Mouse (Mus musculus) left cerebral cortex, adult 9 months (tissue): ENCODE data around the gene Runx1.

Source experiments
- DNase-seq, 2 experiments: peaks; one replicate each; pipeline ENCODE4 v3.0.0; 2022; ENCODE audit warnings: low spot score in 2 of 2

Gene Runx1

DNA sequence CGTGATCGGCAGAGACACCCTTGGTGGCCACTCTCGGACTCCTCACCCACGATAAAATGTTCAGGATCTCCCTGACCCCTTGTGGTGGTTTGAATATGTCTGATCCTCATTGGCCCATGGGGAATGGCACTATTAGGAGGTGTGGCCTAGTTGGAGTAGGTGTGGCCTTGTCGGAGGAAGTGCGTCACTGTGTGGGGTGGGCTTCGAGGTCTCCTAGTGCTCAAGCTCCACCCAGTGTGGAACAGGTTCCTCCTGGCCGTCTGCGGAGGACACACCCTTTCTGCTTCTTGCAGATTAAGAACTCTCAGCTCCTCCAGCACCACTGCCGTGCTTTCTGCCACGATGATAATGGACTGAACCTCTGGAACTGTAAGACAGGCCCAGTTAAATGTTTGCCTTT lies 254.7 kb downstream of the Runx1 start:
- no peak for DNase-seq

DNA sequence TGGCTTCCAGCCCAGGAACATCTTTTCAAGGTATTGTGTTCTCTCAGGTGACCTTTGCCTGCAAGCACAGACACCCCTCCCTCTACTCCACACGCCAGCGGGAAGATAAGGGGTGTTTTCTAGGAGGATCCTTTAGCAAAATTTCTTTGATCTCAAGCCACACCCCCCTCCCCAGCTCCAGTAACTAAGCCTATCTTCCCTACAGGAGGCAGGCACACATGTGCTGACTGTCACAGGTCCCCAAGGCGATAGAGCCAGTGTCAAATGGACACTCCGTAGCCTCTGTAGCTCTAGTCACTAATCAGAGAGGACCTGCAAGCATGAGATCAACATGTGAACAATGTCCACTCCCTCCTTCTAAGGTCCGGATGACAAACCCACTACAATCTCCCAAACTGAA lies 259.8 kb downstream of the Runx1 start:
- DNase-seq, result no peak

DNA sequence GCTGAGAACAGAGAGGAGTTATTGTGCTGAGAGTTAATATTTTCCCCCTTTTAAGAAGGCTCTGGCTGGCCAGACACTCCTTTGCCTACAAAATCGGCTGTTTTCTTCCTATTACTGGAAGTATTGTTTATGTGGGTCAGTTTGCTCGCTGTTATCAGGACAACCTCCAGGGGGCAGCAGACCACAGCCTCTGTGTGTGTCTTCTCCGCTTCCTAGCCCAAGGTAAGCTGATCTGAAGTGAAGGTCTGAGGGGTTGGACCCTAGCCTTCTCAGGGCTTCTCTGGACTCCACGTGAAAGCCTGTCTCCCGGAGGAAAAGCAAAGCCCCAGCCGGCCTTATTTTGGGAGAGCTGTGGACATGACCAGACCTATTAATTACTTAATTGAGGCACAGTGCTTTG lies 260.2 kb downstream of the Runx1 start:
- peak; percentile 25 to 91 for DNase-seq

DNA sequence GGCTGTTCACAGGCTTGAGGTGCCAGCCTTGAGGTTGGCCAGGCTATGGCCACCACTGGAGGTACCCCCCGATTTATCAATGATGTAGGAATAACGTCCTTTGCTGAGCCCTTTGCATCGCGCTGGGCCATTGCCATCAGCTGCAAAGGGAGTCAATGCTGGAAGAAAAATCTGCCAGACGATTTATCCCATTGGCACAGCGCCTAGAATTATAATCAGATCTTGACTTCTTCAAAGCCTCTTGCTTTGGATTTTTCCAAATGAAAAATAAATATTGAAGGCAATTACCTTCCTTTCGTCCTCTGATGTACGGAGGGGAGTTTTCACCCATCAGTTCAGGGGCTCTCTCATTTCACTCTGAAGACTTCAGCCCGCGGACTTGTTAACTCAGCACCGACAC lies 260.7 kb downstream of the Runx1 start:
- DNase-seq, result peak in 1 of 2 experiments; percentile 5

DNA sequence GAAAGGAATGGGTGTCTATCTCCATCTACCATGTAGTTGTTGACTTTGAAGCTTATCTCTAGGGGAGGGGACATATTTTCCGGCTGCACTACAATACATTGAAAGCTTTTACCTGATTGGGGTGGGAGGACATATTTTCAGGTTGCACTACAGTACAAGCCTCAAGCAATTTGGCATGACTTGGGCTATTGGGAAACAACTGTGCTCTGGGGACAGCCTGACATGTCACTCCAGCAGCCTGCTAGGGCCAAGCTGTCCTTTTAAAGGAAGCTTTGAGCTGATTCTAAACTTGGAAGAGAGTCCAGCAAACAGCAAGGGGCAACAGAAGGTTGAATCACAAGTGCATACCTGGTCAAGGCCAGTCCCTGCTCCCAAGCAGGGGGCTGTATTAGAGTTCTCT lies 270.9 kb downstream of the Runx1 start:
- no peak for DNase-seq

DNA sequence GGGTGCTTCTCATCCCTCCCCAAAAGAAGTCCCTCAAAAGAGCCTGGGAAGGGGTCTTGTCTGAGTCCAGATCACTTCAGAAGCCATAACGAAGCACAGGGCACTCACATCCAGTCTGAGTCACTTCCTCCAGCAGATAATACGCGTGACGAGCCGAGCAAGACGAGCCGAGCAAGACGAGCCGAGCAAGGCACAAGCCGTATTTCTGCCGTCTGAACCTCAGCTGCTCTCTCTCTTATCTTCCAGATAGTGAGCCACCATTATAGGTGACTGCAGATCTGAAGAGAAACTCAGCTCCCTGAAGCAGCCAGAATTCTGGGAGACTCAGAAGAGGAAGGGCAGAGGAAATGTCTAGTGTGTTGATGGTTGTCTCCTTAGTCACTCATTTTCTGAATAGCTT lies 273.1 kb downstream of the Runx1 start:
- DNase-seq, result no peak

DNA sequence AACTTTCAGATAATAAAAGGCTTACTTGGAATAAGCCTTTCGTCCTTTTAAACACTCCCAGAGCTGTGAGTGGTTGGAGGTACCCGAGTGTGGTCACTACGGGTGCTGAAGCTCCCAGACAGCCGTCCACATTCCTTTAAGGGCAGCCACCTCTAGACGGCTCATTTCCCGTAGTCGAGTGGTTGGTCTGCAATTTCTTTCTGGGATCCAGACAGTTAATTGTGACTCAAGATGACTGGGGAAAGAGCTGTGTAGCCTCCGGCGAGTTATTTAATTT lies 273.9 kb downstream of the Runx1 start:
- DNase-seq, result no peak
